Mouse (Mus musculus) midbrain, postnatal 0 days (tissue): ENCODE measurements around the gene Sorbs1. TPM values are rescaled to one million over a fixed set of nuclear protein-coding genes. Genes with fewer than 3 reads are reported as not detected.

Experiments used
- ATAC-seq: fragments of 200-750 bp; cut with Nextera tagmentation; 2 replicates; pipeline ENCODE4 v1.8.0; 2017; ENCODE audit warnings: moderate number of reproducible peaks, mild to moderate bottlenecking, moderate TSS enrichment, moderate library complexity; ENCODE audit not compliant: low FRiP score
- DNase-seq: peaks from one replicate; pipeline ENCODE4 v3.0.0-alpha.2; 2015; ENCODE audit warnings: low spot score
- H3K27ac ChIP-seq: fragments of 300-500 bp; sonication (generic); 2 replicates; pipeline ENCODE4 v1.5.1; 2014; ENCODE audit warnings: low read depth, mild to moderate bottlenecking, low read length, mixed read lengths
- H3K27me3 ChIP-seq: fragments of 300-500 bp; sonication (generic); 2 replicates; pipeline ENCODE4 v1.6.1; 2014; ENCODE audit warnings: low read length, control low read depth, mixed read lengths; ENCODE audit not compliant: insufficient read depth
- H3K36me3 ChIP-seq: fragments of 300-500 bp; sonication (generic); 2 replicates; pipeline ENCODE4 v1.6.1; 2014; ENCODE audit warnings: low read length, control low read depth, mixed read lengths; ENCODE audit not compliant: insufficient read depth
- H3K4me1 ChIP-seq: fragments of 300-500 bp; sonication (generic); 2 replicates; pipeline ENCODE4 v1.6.1; 2014; ENCODE audit warnings: mild to moderate bottlenecking, control low read depth, antibody characterized with exemption, low read length, mixed read lengths; ENCODE audit not compliant: insufficient read depth
- H3K4me2 ChIP-seq: fragments of 300-500 bp; sonication (generic); 2 replicates; pipeline ENCODE4 v1.6.1; 2014; ENCODE audit warnings: low read depth, mild to moderate bottlenecking, low read length, mixed read lengths; ENCODE audit not compliant: poor library complexity, severe bottlenecking
- H3K4me3 ChIP-seq: fragments of 300-500 bp; sonication (generic); 2 replicates; pipeline ENCODE4 v1.5.1; 2014; ENCODE audit warnings: low read depth, mild to moderate bottlenecking, low read length, moderate library complexity
- H3K9ac ChIP-seq: fragments of 300-500 bp; sonication (generic); replicated peaks from 2 replicates; pipeline ENCODE4 v1.6.1; 2014; ENCODE audit warnings: mild to moderate bottlenecking, low read length, moderate library complexity, mixed read lengths; ENCODE audit not compliant: poor library complexity, severe bottlenecking
- H3K9me3 ChIP-seq: fragments of 300-500 bp; sonication (generic); 2 replicates; pipeline ENCODE4 v1.6.1; 2016; ENCODE audit warnings: low read length, control low read depth
- CTCF ChIP-seq: IDR thresholded peaks from 2 replicates; pipeline ENCODE4 v1.5.1; 2016; ENCODE audit warnings: antibody characterized with exemption, mild to moderate bottlenecking
- WGBS: fragments of 180-500 bp; shearing (Covaris S2); extraction: QIAGEN DNeasy Blood & Tissue Kit; methylation state at CpG from one replicate; pipeline ENCODE4 v1.1.7; 2014; 5-methylcytosine and 5-hydroxymethylcytosine counted together
- polyA plus RNA-seq: library from polyadenylated mRNA; unstranded; fragments of >200 nt; fragmentation: Nextera tagmentation; extraction: Ambion mirVana; gene quantifications from 2 replicates; pipeline ENCODE4 v1.2.1, GENCODE M21; 2015
- total RNA-seq: library from RNA; depleted of rRNA; stranded (reverse); fragments of >200 nt; gene quantifications from 2 replicates; pipeline ENCODE4 v1.2.3, GENCODE M21; 2014

The Sorbs1 gene
- total and polyA plus RNA-seq, 2 experiments from 2014 or later: 53.1 to 60.4 TPM

DNA sequence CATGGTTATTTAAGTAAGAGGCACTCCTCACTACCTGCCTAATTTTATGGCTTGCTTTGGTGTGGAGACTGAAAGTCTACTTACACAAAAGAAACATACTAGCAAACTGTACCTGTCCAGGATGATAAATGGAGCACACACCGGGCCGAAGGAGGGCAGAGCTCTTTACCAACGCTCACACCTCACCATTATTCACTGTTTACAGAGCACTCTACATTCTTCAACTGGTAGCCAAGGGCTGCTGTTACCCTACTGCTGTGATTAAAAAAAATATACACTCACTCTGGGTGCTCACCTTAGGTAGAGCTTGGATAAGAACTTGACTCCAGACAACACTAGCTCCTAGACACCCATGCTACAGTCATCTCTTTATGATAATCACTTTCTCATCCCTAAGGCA is 245.1 kb downstream of the Sorbs1 start:
- H3K9me3 ChIP-seq: no peaks in the 10 kb centered on the region
- no peaks in the 10 kb centered on the region for H3K36me3 ChIP-seq
- no peak overlapping the region for H3K9ac ChIP-seq
- WGBS: 88% methylated on average over 3 of the region's 3 CpGs
- TF ChIP-seq CTCF: no peak
- H3K27me3 ChIP-seq: peaks cover 27% of the 10 kb centered on the region
- no peak for DNase-seq
- H3K4me1 ChIP-seq: no peaks in the 10 kb centered on the region
- H3K4me2 ChIP-seq: no peak overlapping the region
- ATAC-seq: no peak
- H3K4me3 ChIP-seq: no peak overlapping the region
- H3K27ac ChIP-seq: no peak overlapping the region

- Histone ChIP-seq H3K27ac (no peak overlapping the region), H3K27me3 (peaks cover 23% of the 10 kb centered on the region), H3K9ac (no peak overlapping the region), H3K9me3 (no peaks in the 10 kb centered on the region), H3K36me3 (no peaks in the 10 kb centered on the region), H3K4me3 (no peak overlapping the region), H3K4me1 (no peaks in the 10 kb centered on the region), H3K4me2 (no peak overlapping the region)
- DNase-seq (no peak), ATAC-seq (no peak)
- TF ChIP-seq CTCF: no peak
- 92% methylated on average over 1 of the region's 1 CpGs for WGBS
These were observed 246.2 kb downstream of the Sorbs1 start for GRCm38 (mm10) chr19:40267380-40267779.

DNA sequence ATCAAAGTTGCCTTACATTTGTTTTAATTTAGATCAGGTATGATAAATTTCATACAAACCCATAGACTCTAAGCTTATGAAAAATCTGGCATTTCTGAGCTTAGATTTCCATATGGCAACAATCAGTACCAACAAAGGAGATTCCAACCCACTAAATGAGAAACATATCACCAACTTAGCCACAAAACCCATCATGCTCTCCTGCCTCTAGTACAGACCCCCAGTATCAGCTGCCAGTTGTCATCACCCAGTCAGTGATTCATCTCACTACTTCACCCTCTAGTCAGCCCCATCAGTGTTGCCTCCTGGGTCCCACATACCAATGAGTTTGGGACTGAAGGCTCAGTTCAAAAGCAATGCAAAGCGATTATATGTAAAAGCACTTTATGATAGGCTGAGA is 254.1 kb downstream of the Sorbs1 start:
- H3K4me3 ChIP-seq: no peak overlapping the region
- no peak for TF ChIP-seq CTCF
- H3K36me3 ChIP-seq: no peaks in the 10 kb centered on the region
- H3K4me1 ChIP-seq: no peaks in the 10 kb centered on the region
- H3K9me3 ChIP-seq: no peaks in the 10 kb centered on the region
- no peak overlapping the region for H3K27ac ChIP-seq
- H3K9ac ChIP-seq: no peak overlapping the region
- WGBS: 94% methylated on average over 1 of the region's 1 CpGs
- ATAC-seq (no peak), DNase-seq (no peak)
- H3K4me2 ChIP-seq: no peak overlapping the region
- H3K27me3 ChIP-seq: no peaks in the 10 kb centered on the region

- Histone ChIP-seq H3K4me1 (no peaks in the 10 kb centered on the region), H3K9ac (no peak overlapping the region), H3K27ac (no peak overlapping the region), H3K36me3 (no peaks in the 10 kb centered on the region), H3K4me3 (no peak overlapping the region), H3K27me3 (no peaks in the 10 kb centered on the region), H3K9me3 (no peaks in the 10 kb centered on the region), H3K4me2 (no peak overlapping the region)
- ATAC-seq (no peak), DNase-seq (no peak)
- WGBS: 81% methylated on average over 4 of the region's 4 CpGs
- TF ChIP-seq CTCF: no peak
These were observed 256.2 kb downstream of the Sorbs1 start for GRCm38 (mm10) chr19:40257396-40257795.

DNA sequence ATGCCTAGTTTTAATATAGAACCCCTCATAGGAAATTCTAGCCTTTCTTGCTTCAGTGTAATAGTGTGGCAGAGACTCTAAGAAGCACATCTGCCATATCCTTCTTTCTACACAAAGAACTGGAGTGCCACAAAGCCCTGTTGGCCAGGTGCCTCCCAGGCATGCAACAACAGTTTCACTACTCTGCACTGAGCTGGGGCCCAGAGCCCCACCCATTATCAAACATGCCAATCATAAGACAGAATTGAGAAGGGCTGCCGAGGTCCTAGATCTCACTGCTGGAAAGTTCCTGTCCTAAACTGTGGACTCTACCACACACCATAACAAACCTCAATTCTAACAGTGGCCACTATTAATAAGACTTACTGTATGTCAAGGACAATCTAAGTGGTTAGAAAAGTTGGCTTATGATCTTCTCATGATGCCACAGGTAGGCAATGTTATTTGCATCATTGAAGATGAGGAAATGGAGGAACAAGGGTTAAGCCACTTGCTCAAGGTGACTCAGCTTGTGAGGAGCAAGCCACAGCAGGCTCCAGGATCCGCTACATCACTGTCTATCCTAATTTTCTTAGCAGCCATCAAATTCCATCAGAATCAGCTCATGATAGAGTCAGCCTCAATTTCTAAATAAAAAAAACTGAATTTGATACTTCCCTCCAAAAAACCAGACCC is 257.1 kb downstream of the Sorbs1 start:
- DNase-seq: no peak

GRCm38 (mm10) chr19:40255561-40255960 is 258.0 kb downstream of the Sorbs1 start:
- WGBS: 88% methylated on average over 1 of the region's 1 CpGs
- ATAC-seq (no peak), DNase-seq (no peak)
- no peaks in the 10 kb centered on the region for H3K4me1 ChIP-seq
- H3K9me3 ChIP-seq: no peaks in the 10 kb centered on the region
- H3K9ac ChIP-seq: no peak overlapping the region
- H3K36me3 ChIP-seq: no peaks in the 10 kb centered on the region
- no peak overlapping the region for H3K4me2 ChIP-seq
- H3K27me3 ChIP-seq: no peaks in the 10 kb centered on the region
- no peak overlapping the region for H3K4me3 ChIP-seq
- TF ChIP-seq CTCF: no peak
- no peak overlapping the region for H3K27ac ChIP-seq

More for the DNA sequence above, 257.1 kb downstream of the Sorbs1 start:
- Histone ChIP-seq H3K27me3 (no peaks in the 10 kb centered on the region), H3K36me3 (no peaks in the 10 kb centered on the region), H3K4me2 (no peak overlapping the region), H3K4me1 (no peaks in the 10 kb centered on the region), H3K9me3 (no peaks in the 10 kb centered on the region), H3K27ac (no peak overlapping the region), H3K4me3 (no peak overlapping the region), H3K9ac (no peak overlapping the region)
- no peak for ATAC-seq
- TF ChIP-seq CTCF: no peak
- WGBS: 80% methylated on average over 2 of the region's 2 CpGs
